Mouse (Mus musculus) thymus, adult 2 months (tissue): Measurements from ENCODE around the gene Syde1. TPM values are rescaled to one million over a fixed set of nuclear protein-coding genes. Genes with fewer than 3 reads are reported as not detected.

Source experiments
- DNase-seq: peaks from one replicate; pipeline ENCODE4 v3.0.0; 2021
- H3K27ac ChIP-seq: fragments of 200-500 bp; 2 replicates; pipeline ENCODE4 v1.5.1; 2012; ENCODE audit warnings: low read length, control low read depth; ENCODE audit not compliant: control insufficient read depth, insufficient read depth
- H3K27me3 ChIP-seq: fragments of 200-500 bp; 2 replicates; pipeline ENCODE4 v1.6.1; 2012; ENCODE audit warnings: mild to moderate bottlenecking, low read length, moderate library complexity, mixed read lengths; ENCODE audit not compliant: control insufficient read depth, insufficient read depth
- H3K36me3 ChIP-seq: fragments of 200-500 bp; 2 replicates; pipeline ENCODE4 v1.6.1; 2012; ENCODE audit warnings: mild to moderate bottlenecking, low read length, moderate library complexity; ENCODE audit not compliant: control insufficient read depth, insufficient read depth
- H3K4me1 ChIP-seq: fragments of 200-500 bp; replicated peaks from 2 replicates; pipeline ENCODE4 v1.6.1; 2012; ENCODE audit warnings: low read length; ENCODE audit not compliant: control insufficient read depth, insufficient read depth
- H3K4me3 ChIP-seq: fragments of 200-500 bp; 2 replicates; pipeline ENCODE4 v1.5.1; 2012; ENCODE audit warnings: mild to moderate bottlenecking, low read length, control low read depth, moderate library complexity; ENCODE audit not compliant: control insufficient read depth, insufficient read depth
- CTCF ChIP-seq: fragments of 200-500 bp; IDR thresholded peaks from 2 replicates; pipeline ENCODE4 v1.5.1; 2012; ENCODE audit warnings: mild to moderate bottlenecking, control low read depth, low read length, moderate library complexity, borderline replicate concordance; ENCODE audit not compliant: control insufficient read depth, poor library complexity, insufficient read depth; ENCODE audit errors: extremely low read depth
- POLR2A ChIP-seq: fragments of 200-500 bp; IDR thresholded peaks from 2 replicates; pipeline ENCODE4 v1.6.1; 2012; ENCODE audit warnings: mild to moderate bottlenecking, low read length, control low read depth, moderate library complexity; ENCODE audit not compliant: control insufficient read depth, poor library complexity, insufficient read depth; ENCODE audit errors: extremely low read depth
- WGBS: fragments of 180-500 bp; shearing (Covaris S2); methylation state at CpG from one replicate; pipeline ENCODE4 v1.1.7; 2018; 5-methylcytosine and 5-hydroxymethylcytosine counted together
- polyA plus RNA-seq: library from polyadenylated mRNA; depleted of rRNA; stranded (reverse); fragments of >200 nt; gene quantifications from 2 replicates; pipeline ENCODE4 v1.2.3, GENCODE M21; 2012; rRNA removed

Syde1 gene
- polyA plus RNA-seq, 1 experiment: 12.2 TPM

DNA sequence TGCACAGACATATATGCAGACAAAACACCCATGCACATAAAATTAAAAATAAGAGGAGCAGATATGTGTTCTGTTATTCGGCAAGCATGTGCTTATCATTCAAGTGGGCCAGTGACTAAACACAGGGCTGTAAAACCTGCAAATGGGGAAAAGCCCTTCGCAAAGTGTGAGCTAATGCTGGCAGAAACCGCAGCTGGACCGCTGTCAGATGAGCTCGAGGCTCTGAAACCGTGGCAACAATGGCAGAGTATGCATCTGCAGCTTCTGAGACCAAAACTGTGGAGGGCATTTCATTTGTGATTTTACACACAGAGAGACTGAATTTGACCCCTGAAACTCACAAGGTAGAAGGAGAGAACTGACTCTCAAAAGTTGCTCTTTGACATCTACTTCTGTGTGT is 21.3 kb downstream of the Syde1 start:
- no peak overlapping the region for H3K4me3 ChIP-seq
- H3K27me3 ChIP-seq: no peaks in the 10 kb centered on the region
- TF ChIP-seq POLR2A (no peak), CTCF (no peak)
- no peak overlapping the region for H3K27ac ChIP-seq
- 0 out of 2 replicates have a peak, but pooled peaks cover 2% of the 10 kb centered on the region for H3K4me1 ChIP-seq
- DNase-seq: no peak
- 80% methylated on average over 6 of the region's 6 CpGs for WGBS
- no peaks in the 10 kb centered on the region for H3K36me3 ChIP-seq

DNA sequence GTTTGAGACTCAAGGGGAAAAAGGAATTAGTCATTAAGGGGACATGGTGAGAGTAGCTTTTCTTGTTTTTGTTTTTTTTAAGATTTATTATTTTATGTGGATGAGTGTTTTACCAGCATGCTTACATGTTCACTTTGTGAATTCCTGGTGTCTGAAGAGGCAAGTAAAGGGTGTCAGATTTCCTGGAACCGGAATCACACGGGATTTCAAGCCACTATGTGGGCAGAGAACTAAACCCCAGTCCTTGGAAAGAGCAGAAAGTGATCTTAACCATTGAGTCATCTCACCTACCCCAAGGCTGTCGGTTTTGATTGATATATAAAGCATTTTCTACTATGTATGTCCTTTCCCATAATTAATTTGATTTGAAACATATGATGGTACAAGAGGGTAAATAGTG is 22.1 kb downstream of the Syde1 start:
- WGBS: 85% methylated on average over 3 of the region's 3 CpGs
- H3K27ac ChIP-seq: no peak overlapping the region
- H3K27me3 ChIP-seq: no peaks in the 10 kb centered on the region
- 0 out of 2 replicates have a peak, but pooled peaks cover 2% of the 10 kb centered on the region for H3K4me1 ChIP-seq
- no peak overlapping the region for H3K4me3 ChIP-seq
- no peaks in the 10 kb centered on the region for H3K36me3 ChIP-seq
- no peak for TF ChIP-seq POLR2A
- TF ChIP-seq CTCF: no peak
- no peak for DNase-seq

DNA sequence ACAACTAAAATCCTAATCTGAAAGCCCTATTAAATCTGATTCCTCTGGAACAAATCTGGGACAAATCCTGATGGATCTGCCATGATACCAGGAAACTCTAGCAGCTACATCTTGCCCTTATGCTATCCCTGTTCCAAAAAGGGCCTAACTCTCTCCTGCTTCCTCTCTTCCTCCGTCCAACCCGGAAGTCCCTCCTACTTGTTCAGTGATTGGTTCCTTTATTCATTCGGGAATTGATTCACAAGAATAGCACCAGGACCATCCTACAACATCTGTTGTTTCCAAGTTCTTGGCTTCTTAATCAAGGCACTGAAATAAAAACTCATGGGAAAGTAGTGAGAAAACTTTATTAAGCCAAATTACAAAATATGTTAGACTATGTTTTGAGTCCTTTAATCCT is 22.6 kb downstream of the Syde1 start:
- H3K4me1 ChIP-seq: 0 out of 2 replicates have a peak, but pooled peaks cover 2% of the 10 kb centered on the region
- DNase-seq: no peak
- no peak overlapping the region for H3K4me3 ChIP-seq
- 96% methylated on average over 3 of the region's 3 CpGs for WGBS
- no peak overlapping the region for H3K27ac ChIP-seq
- no peaks in the 10 kb centered on the region for H3K36me3 ChIP-seq
- no peak for TF ChIP-seq CTCF
- no peak for TF ChIP-seq POLR2A
- no peaks in the 10 kb centered on the region for H3K27me3 ChIP-seq

DNA sequence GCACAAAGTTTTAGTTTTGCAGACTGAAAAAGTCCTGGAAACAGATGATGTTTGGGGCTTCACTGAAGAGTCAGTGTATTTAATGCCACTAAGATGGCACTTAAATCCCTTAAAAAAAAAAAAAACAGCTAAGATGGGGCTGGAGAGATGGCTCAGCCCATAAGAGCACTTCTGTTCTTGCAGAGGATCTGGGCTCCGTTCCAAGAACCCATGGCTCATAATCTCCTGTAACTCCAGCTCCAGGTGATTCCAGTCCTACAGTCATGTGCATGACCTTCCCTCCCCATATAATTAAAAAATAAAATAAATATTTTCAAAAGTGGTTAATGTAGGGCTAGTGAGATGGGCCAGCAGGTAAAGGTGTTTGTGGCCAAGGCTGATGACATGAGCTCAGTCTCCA is 26.7 kb downstream of the Syde1 start:
- H3K4me3 ChIP-seq: no peak overlapping the region
- H3K4me1 ChIP-seq: no peaks in the 10 kb centered on the region
- DNase-seq: no peak
- H3K36me3 ChIP-seq: no peaks in the 10 kb centered on the region
- H3K27me3 ChIP-seq: no peaks in the 10 kb centered on the region
- no peak for TF ChIP-seq POLR2A
- no peak for TF ChIP-seq CTCF
- H3K27ac ChIP-seq: no peak overlapping the region
- WGBS: 97% methylated on average over 1 of the region's 1 CpGs

DNA sequence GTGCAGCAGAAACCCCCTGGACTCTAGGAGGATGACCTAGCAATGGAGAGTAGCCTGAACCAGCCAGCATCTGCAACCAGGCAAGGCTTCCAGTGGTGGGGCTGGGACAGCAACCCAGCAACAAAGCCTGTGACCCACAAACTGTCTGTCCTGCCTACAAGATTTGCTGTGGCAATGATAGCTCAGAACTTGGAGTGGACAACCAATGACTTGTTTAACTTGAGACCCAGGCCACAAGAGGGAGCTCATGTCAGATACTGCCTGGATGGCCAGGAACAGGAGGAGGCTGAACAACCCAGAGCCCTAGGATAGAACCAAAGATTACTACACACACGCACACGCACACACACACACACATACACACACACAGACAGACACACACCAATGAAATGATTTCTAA is 50.8 kb downstream of the Syde1 start:
- H3K4me3 ChIP-seq: no peak overlapping the region
- no peak overlapping the region for H3K27ac ChIP-seq
- no peaks in the 10 kb centered on the region for H3K36me3 ChIP-seq
- peak; percentile 63 for DNase-seq
- H3K27me3 ChIP-seq: no peaks in the 10 kb centered on the region
- TF ChIP-seq CTCF (peak; percentile 24; the same call in 1 of the 2 replicates), POLR2A (no peak)
- H3K4me1 ChIP-seq: no peaks in the 10 kb centered on the region
- 67% methylated on average over 2 of the region's 2 CpGs for WGBS

Other genes with a start within 250 kb of the Syde1 start
- gene Agpat3, start 239.5 kb downstream of the Syde1 start, polyA plus RNA-seq: 386 and 423 TPM in 2 replicates
- 133 and 164 TPM in 2 replicates for gene Rrp1, start 178.9 kb downstream of the Syde1 start, polyA plus RNA-seq
- 212 and 247 TPM in 2 replicates for gene Cstb, start 166.3 kb downstream of the Syde1 start, polyA plus RNA-seq
- 26.1 and 28.8 TPM in 2 replicates for gene Pdxk, start 127.0 kb downstream of the Syde1 start, polyA plus RNA-seq
- 0.09 TPM in 1 of 2 replicates, not detected in the other for gene Olfr1358, start 74.5 kb downstream of the Syde1 start, polyA plus RNA-seq
- 235 and 243 TPM in 2 replicates for gene Ilvbl, start 17.6 kb downstream of the Syde1 start, polyA plus RNA-seq
- not detected in 2 replicates for gene Olfr1357, start 26.1 kb upstream of the Syde1 start, polyA plus RNA-seq
- gene Casp14, start 126.3 kb upstream of the Syde1 start, polyA plus RNA-seq: 0.06 and 0.24 TPM in 2 replicates
- gene Ccdc105, start 161.1 kb upstream of the Syde1 start, polyA plus RNA-seq: 0.13 TPM in 1 of 2 replicates, not detected in the other
- not detected in 2 replicates for gene Slc1a6, start 188.5 kb upstream of the Syde1 start, polyA plus RNA-seq